Mouse (Mus musculus): ENCODE data around the gene Arl8a. TPM values are rescaled to one million over a fixed set of nuclear protein-coding genes. Genes with fewer than 3 reads are reported as not detected.

The Arl8a gene
- polyA plus RNA-seq, 1 experiment from 2014 or later = 285 TPM

DNA sequence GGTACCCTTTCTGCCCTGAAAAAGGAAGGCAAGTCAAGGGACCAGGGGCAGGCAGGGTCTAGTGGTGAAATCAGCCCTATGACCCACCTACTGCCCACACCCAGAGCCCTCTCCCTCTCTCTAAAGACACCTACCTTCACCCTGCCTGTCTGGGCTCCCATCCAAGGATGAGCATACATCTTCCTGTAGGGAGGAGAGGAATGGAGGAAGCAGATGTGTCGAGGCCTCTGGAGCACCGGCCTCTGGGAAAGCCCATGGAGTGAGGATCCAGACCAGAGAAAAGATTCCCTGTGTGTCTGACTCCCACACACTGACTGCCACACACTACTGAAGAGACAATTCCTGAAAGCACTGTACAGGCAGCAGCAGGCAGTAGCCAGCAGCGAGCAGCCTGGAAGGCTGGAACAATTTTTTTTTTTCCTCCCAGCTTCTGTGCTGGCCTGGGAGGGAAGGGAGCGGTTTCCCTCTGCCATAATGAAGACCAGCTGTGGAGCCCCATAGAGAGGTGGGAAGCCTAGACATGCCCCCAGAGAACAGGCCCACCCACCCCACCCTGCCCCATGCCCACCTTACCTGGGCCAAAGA is 20.1 kb upstream of the Arl8a start:
- H3K4me2 ChIP-seq = no peak overlapping the region
- H3K4me1 ChIP-seq (replicated peaks) = peaks cover 12% of the 10 kb centered on the region
- H3K36me3 ChIP-seq = no peaks in the 10 kb centered on the region
- WGBS = 71% methylated on average over 4 of the region's 4 CpGs
- no peak overlapping the region for H3K27ac ChIP-seq
- 0 out of 2 replicates have a peak overlapping the region, but pooled peaks have one; percentile 19 for H3K9ac ChIP-seq
- no peaks in the 10 kb centered on the region for H3K9me3 ChIP-seq
- no peak for ATAC-seq (ENCODE audit: low FRiP score)
- H3K27me3 ChIP-seq = peaks cover 13% of the 10 kb centered on the region
- no peak overlapping the region for H3K4me3 ChIP-seq

DNA sequence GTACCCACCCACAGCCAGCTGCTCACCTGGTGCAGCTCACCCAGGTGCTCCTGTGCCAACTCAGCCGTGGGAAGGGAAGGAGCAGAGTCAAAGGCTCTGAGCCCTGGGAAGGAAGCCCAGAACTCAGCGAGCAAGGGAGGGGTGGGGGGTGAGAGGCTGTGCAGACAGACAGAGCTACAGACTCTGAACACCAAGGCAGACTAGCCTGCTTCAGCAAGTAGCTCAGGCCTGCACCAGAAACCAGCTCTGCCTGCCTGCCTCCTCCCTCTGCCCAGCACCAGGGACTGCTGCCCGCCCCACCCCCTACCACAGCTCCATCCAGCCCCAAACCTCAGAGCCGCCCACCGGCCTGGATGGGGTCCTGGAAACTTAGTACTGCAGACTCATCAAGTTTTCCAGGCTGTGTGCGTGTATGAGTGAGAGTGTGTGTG is 18.6 kb upstream of the Arl8a start:
- Histone ChIP-seq H3K9ac (no peak overlapping the region), H3K9me3 (no peaks in the 10 kb centered on the region), H3K4me2 (no peak overlapping the region), H3K36me3 (no peaks in the 10 kb centered on the region), H3K27ac (no peak overlapping the region), H3K27me3 (peaks cover 13% of the 10 kb centered on the region), H3K4me1 (replicated peaks) (peaks cover 12% of the 10 kb centered on the region), H3K4me3 (no peak overlapping the region)
- ATAC-seq (ENCODE audit: low FRiP score) = no peak
- WGBS = 58% methylated on average over 5 of the region's 6 CpGs

DNA sequence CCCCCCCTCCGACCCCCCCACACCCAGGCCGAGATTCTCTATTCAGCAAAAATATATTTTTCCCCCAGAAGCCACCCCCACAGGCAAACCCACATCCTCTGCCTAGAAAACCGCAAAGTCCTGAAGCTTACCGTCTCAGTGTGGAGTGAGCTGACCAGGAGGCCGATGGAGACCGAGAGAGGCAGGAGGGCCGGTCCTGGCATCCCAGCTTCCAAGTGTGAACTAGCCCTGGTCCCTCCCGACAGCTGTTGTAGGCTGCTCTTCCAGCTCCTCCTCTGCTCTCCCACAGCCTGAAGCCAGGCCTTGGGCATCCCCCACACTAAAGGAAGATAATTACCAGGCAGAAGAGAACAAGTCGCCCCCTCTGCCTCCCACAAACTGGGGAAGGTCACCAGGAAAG is 17.6 kb upstream of the Arl8a start:
- Histone ChIP-seq H3K9ac (no peak overlapping the region), H3K4me2 (no peak overlapping the region), H3K36me3 (no peaks in the 10 kb centered on the region), H3K27ac (no peak overlapping the region), H3K9me3 (no peaks in the 10 kb centered on the region), H3K27me3 (peaks cover 13% of the 10 kb centered on the region), H3K4me1 (replicated peaks) (peaks cover 12% of the 10 kb centered on the region), H3K4me3 (no peak overlapping the region)
- WGBS = 23% methylated on average over 9 of the region's 9 CpGs
- no peak for ATAC-seq (ENCODE audit: low FRiP score)

DNA sequence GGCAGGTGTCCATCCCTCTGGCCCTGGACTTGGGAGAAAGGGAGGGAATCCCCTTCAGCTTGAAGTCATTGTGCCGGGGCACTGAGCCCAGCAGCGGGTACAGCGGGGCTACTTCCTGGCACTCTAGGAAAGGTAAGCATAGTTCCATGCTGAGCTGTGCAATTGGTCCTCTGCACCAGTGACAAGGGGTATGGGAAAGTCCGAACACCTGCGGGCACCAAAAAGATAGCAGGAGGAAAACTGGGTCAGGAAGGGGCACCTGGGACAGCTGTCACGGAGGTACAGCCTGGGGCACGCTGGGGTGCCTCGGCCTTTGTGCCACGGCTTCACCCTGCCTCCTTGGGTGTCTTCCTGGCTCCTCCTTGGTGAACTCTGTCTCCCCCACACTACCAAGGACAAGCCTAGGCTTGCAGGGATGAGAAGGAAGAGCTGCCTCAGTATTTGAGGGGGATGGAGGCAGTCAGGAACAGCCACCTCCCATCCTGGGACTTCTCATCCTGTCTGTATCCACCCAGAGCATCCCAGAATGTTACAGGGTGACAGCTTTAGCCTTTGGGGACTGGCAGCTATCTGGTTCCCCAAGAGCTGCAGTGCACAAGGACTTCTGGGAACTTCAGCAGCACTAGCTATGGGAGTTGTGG is 17.0 kb upstream of the Arl8a start:
- Histone ChIP-seq H3K4me2 (no peak overlapping the region), H3K4me1 (replicated peaks) (peaks cover 12% of the 10 kb centered on the region), H3K27me3 (peaks cover 13% of the 10 kb centered on the region), H3K27ac (no peak overlapping the region), H3K9me3 (no peaks in the 10 kb centered on the region), H3K36me3 (no peaks in the 10 kb centered on the region), H3K9ac (no peak overlapping the region), H3K4me3 (no peak overlapping the region)
- 51% methylated on average over 9 of the region's 9 CpGs for WGBS
- no peak for ATAC-seq (ENCODE audit: low FRiP score)

DNA sequence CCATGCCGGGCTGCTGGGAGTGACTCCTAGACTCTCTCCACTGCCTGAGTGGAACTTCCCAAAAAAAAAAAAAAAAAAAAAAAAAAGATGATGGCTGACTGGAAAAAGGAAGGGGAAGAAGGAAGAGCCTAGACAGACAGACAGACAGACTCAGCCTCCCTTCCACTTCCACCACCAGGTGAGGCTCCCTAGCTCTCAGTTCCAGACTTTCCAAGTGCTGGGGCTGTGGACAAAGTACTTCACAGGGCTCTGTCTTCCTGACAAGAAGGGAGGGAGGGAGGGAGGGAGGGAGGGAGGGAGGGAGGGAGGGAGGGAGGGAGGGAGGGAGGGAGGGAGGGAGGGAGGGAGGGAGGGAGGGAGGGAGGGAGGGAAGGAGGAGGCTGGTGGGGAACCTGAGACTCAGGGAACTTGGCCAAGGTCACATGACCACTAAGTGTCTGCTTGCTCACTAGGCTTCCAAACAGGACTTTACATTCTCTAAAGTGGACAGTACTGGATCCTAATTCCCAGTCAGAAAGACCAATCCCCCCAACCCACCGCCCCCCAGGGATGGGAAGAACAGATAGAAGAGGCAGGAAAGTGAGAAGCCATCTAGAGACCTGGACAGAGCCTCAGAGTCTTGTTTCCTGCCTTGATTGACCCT is 16.1 kb upstream of the Arl8a start:
- no peaks in the 10 kb centered on the region for H3K9me3 ChIP-seq
- no peak overlapping the region for H3K4me2 ChIP-seq
- H3K27me3 ChIP-seq = peaks cover 13% of the 10 kb centered on the region
- peaks cover 12% of the 10 kb centered on the region for H3K4me1 ChIP-seq (replicated peaks)
- no peak overlapping the region for H3K27ac ChIP-seq
- 62% methylated on average over 2 of the region's 2 CpGs for WGBS
- H3K36me3 ChIP-seq = no peaks in the 10 kb centered on the region
- no peak for ATAC-seq (ENCODE audit: low FRiP score)
- no peak overlapping the region for H3K9ac ChIP-seq
- H3K4me3 ChIP-seq = no peak overlapping the region

DNA sequence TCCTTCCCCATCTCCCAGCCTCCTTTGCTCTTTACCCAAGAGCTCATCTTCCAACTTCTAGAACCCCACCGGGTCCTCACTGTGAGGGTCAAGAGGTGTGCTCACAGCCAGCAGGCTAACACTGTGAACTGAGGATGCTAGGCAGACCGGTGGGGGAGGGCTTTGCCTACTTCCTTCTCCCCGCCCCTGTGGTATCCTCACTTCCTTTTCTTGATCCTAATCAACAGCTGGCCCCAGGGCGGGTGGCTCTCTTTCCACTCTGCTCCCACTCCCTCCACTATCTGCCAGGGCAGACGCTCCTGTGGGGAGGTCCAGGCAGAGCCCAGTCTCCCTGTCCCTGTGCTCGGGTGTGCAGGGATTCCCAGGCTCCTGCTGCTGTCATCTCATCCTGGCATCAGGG is 15.6 kb upstream of the Arl8a start:
- H3K4me3 ChIP-seq = no peak overlapping the region
- H3K4me2 ChIP-seq = no peak overlapping the region
- H3K9me3 ChIP-seq = no peaks in the 10 kb centered on the region
- peaks cover 7% of the 10 kb centered on the region for H3K4me1 ChIP-seq (replicated peaks)
- no peak overlapping the region for H3K9ac ChIP-seq
- 55% methylated on average over 6 of the region's 6 CpGs for WGBS
- H3K27ac ChIP-seq = no peak overlapping the region
- ATAC-seq (ENCODE audit: low FRiP score) = no peak
- H3K27me3 ChIP-seq = peaks cover 13% of the 10 kb centered on the region
- no peaks in the 10 kb centered on the region for H3K36me3 ChIP-seq

DNA sequence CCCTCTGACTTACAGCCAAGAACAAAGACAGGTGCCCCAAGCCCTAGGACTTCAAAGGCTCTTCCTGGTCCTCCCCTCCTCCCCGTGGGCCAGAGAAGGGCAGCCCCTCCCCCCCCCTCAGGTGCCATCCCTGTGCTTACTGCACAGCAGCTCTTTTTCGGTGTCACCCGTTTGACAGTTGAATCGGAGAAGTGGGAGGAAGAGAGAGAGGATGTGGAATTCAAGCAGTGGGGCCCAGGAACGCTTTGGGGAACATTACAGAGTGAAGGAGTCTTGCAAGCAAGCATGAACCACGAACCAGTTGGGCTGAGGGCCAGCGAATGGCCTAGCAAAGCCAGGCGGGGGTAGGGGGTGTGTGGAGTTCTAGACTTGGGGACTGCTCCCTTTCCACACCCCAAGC is 15.1 kb upstream of the Arl8a start:
- Histone ChIP-seq H3K4me1 (replicated peaks) (peaks cover 2% of the 10 kb centered on the region), H3K9me3 (no peaks in the 10 kb centered on the region), H3K9ac (no peak overlapping the region), H3K27me3 (peaks cover 13% of the 10 kb centered on the region), H3K36me3 (no peaks in the 10 kb centered on the region), H3K4me3 (no peak overlapping the region), H3K4me2 (no peak overlapping the region), H3K27ac (no peak overlapping the region)
- no peak for ATAC-seq (ENCODE audit: low FRiP score)
- WGBS = 66% methylated on average over 8 of the region's 8 CpGs

DNA sequence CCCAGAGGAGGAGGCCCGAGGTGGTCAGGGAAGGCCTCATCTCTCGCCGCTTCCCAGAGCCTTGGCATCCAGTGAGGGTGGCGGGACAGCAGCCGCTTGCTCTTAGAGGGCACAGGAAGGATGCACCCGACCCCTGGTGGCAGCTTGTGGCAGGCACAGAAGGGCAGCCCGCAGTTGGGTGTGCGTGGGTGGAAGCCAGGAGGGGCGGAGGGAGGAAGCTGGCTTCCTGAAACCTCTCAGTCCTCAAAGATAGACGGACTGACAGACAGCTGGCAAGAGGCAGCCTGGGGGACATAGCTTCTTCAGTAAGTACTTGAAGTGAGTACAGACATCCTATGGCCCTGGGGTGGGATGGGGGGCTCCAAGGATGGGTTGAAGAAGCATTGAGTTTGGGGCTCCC is 14.2 kb upstream of the Arl8a start, which contains the start of gene Ptpn7:
Gene Ptpn7, plus strand, starts transcription at position 228 of the 400 bp plus-strand sequence.
- H3K27ac ChIP-seq = no peak within 1 kb of the TSS
- no peak within 1 kb of the TSS for H3K9ac ChIP-seq
- ATAC-seq (ENCODE audit: low FRiP score) = no peak
- no peaks in the 10 kb centered on the region for H3K36me3 ChIP-seq
- H3K4me3 ChIP-seq = no peak within 1 kb of the TSS
- H3K4me1 ChIP-seq (replicated peaks) = no peaks in the 10 kb centered on the region
- peaks cover 13% of the 10 kb centered on the region for H3K27me3 ChIP-seq
- H3K9me3 ChIP-seq = no peaks in the 10 kb centered on the region
- no peak within 1 kb of the TSS for H3K4me2 ChIP-seq
- WGBS = 38% methylated on average over 10 of the region's 10 CpGs

DNA sequence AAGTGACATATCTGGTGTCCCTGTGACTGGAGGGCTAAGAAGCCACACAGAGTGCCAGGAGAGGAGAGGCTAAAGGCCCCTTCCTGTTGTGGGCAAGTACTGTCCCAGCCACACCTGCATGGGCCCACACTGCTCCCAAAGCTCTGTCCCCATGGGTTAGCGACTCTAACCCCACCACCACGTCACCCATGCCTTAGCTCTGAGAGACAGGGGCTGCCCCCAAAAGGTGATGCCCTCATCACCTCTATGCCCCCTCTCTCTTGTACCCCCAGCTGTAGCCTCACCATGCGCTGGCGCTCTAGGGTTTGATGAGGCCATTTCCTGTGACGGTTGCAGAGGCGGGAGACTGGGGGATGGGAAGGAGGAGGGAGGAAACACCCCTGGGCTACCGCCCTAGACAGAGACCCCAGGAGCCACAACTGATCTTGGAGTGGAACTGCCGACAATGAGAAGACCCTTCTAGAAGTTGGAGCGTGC is 13.7 kb upstream of the Arl8a start:
- Histone ChIP-seq H3K9me3 (no peaks in the 10 kb centered on the region), H3K4me3 (no peak overlapping the region), H3K4me2 (no peak overlapping the region), H3K27ac (no peak overlapping the region), H3K27me3 (peaks cover 13% of the 10 kb centered on the region), H3K36me3 (no peaks in the 10 kb centered on the region), H3K4me1 (replicated peaks) (no peaks in the 10 kb centered on the region), H3K9ac (no peak overlapping the region)
- no peak for ATAC-seq (ENCODE audit: low FRiP score)
- WGBS = 87% methylated on average over 9 of the region's 9 CpGs

DNA sequence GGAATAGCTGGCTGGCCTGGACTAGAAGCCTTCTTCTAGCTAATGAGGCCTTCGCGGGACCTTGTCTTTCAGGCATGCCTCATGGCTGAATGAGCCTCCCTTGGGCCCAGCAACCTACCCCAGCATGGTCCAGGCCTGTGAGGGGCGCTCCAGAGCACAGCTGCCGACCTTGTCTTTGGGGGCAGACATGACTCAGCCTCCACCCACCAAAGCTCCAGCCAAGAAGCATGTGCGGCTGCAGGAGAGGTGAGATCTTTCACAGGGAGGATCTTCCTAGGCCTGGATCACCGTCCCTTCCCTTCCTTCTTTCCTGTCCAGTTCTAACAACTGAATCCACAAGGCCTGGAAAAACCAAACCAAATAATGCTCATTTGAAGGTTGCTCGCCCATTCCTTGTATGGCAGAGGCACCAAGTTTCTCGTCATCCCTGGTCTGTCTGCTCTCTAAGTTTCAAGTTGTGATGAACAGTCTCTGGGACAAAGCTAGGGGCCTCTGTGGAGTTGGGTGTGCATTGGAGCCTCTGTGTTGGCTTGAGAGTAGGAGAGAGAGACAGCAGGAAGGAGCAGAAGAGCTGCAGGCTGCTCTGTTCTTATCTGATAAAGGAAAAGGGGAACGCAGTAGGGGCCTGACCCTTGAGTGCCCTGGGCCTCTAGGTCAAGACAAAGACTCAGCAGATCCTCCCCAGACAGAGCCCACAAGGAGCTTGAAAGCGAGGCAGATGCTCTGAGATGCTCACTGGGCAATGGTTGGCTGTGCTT is 12.8 kb upstream of the Arl8a start:
- 82% methylated on average over 10 of the region's 10 CpGs for WGBS
- ATAC-seq (ENCODE audit: low FRiP score) = no peak
- H3K9me3 ChIP-seq = no peaks in the 10 kb centered on the region

DNA sequence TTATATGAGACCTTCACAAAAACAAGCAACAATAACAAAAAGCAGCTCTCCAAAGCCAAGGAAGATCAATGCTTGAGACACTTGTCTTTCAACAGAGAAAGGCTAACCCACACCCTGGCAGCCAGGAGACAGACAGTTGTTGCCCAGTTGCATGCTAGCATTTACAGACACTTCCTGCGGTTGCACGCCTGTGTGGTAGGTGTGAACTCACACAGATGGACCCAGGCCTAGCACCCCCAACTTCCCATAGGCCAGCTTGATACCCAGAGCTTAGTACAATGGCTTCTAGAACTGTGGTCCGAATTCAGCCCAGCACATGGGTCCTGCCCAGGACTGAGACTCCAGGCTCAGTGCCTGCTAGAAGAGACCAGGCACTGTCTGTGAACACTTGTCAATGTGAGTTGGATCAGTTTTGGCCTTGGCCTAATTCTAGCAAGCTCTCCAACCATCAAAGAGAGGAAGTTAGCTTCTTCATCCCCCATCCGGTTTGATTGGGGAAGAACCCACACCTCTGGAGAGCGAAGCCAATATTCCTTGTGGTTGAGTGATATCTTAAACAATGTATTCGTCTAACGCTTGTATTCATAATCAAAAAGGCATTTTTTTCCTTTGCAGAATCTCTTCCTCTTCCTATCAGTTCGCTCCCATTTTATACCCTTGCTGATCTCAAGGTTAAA is 11.4 kb upstream of the Arl8a start:
- ATAC-seq (ENCODE audit: low FRiP score) = no peak
- Histone ChIP-seq H3K4me2 (no peak overlapping the region), H3K4me3 (no peak overlapping the region), H3K4me1 (replicated peaks) (no peaks in the 10 kb centered on the region), H3K9ac (no peak overlapping the region), H3K27ac (no peak overlapping the region), H3K36me3 (no peaks in the 10 kb centered on the region), H3K9me3 (no peaks in the 10 kb centered on the region), H3K27me3 (no peaks in the 10 kb centered on the region)
- 94% methylated on average over 8 of the region's 8 CpGs for WGBS

More for the DNA sequence above, 12.8 kb upstream of the Arl8a start:
- no peak overlapping the region for H3K4me3 ChIP-seq
- no peak overlapping the region for H3K27ac ChIP-seq
- H3K27me3 ChIP-seq = peaks cover 12% of the 10 kb centered on the region
- no peak overlapping the region for H3K4me2 ChIP-seq
- no peak overlapping the region for H3K9ac ChIP-seq
- H3K4me1 ChIP-seq (replicated peaks) = no peaks in the 10 kb centered on the region
- H3K36me3 ChIP-seq = no peaks in the 10 kb centered on the region

DNA sequence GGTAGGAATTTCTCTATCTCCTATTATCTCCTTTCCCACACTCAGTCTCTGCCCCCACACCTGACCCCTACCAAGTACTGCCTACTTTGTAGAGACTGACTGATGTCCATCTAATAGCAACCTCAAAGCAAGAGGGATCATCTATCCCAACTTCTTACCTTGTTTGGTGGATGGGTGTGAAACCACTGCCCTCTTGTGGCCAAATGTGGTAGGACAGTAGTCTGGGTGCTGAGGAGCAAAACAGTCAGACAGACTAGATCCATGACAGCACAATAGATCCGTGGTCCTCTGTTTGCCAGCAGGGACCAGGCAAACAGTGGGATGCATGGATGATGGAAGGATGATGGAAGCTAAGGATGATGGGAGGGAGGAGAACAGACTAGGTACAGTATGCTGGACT is 10.1 kb upstream of the Arl8a start:
- no peaks in the 10 kb centered on the region for H3K27me3 ChIP-seq
- H3K4me3 ChIP-seq = no peak overlapping the region
- ATAC-seq (ENCODE audit: low FRiP score) = peak; percentile 63
- no peak overlapping the region for H3K9ac ChIP-seq
- H3K9me3 ChIP-seq = no peaks in the 10 kb centered on the region
- no peaks in the 10 kb centered on the region for H3K36me3 ChIP-seq
- H3K4me2 ChIP-seq = no peak overlapping the region
- H3K27ac ChIP-seq = no peak overlapping the region
- no peaks in the 10 kb centered on the region for H3K4me1 ChIP-seq (replicated peaks)
- 7% methylated on average over 1 of the region's 1 CpGs for WGBS

Data from hindbrain, embryonic 13.5 days (tissue).